Mouse (Mus musculus): ENCODE measurements around the gene Rprd2.

DNA sequence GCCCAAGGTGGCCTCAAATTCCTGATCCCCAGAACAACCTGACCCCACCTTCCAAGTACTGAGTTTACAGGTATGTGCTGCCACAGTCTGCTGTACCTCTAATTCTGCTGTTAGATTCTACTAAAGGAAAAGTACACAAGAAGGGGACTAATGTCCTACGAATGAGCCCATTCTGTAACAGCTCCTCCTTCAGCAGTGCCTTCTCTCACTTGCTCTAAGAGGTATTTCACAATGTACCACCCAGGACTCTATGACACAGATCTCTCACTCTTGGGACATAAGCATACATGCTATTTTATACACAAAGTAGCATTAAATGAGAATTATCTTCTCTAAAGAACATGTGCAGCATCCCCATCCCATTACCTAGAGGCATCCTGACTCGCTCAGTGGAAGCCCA lies 25.0 kb downstream of the Rprd2 start:
- no peak for TF ChIP-seq POLR2A (IDR thresholded peaks at IDR 0.05; ENCODE audit: extremely low read depth, insufficient read depth, low read length)
- TF ChIP-seq CTCF (IDR thresholded peaks at IDR 0.05; ENCODE audit: low read depth, low read length): no peak
